Mouse (Mus musculus) left cerebral cortex, postnatal 14 days (tissue): ENCODE data around the gene Acat3. TPM values are rescaled to one million over a fixed set of nuclear protein-coding genes. Genes with fewer than 3 reads are reported as not detected.
A peak's percentile ranks its signal among the peaks of the same experiment; 100 is the strongest.
"Not testable (repeated sequence)": the region's sequence is repeated elsewhere in the genome, so short reads cannot be mapped to it uniquely, and the experiment has no call there.

Source experiments
- DNase-seq, 2 experiments: peaks; one replicate each; pipeline ENCODE4 v3.0.0; 2021 to 2022; ENCODE audit warnings: low spot score in 2 of 2, mixed read lengths in 1 of 2
- intact Hi-C: fragments of 180-260 bp; cut with DNase I; formaldehyde crosslinking; loops from one replicate; pipeline ENCODE4 v1.15.1; 2025
- long read RNA-seq, 2 experiments: library from polyadenylated mRNA; stranded (forward); transcript quantifications; one replicate each; pipeline ENCODE4 v2.0.0; 2021
- total RNA-seq, 2 experiments: library from RNA; stranded (reverse); gene quantifications; 2 replicates each; pipeline ENCODE4 v1.2.3; 2021

Gene Acat3
- total RNA-seq = 1 to 10 TPM; 2.1 to 2.9 TPM
- long read RNA-seq, experiment 1, partial matches to known transcripts = 0 of 4 reads
- long read RNA-seq, experiment 1, other reads (novel, unspliced or antisense) = 4 of 4 reads
- long read RNA-seq, experiment 2, partial matches to known transcripts = 0 of 1 reads
- long read RNA-seq, experiment 2, other reads (novel, unspliced or antisense) = 0 of 1 reads

DNA sequence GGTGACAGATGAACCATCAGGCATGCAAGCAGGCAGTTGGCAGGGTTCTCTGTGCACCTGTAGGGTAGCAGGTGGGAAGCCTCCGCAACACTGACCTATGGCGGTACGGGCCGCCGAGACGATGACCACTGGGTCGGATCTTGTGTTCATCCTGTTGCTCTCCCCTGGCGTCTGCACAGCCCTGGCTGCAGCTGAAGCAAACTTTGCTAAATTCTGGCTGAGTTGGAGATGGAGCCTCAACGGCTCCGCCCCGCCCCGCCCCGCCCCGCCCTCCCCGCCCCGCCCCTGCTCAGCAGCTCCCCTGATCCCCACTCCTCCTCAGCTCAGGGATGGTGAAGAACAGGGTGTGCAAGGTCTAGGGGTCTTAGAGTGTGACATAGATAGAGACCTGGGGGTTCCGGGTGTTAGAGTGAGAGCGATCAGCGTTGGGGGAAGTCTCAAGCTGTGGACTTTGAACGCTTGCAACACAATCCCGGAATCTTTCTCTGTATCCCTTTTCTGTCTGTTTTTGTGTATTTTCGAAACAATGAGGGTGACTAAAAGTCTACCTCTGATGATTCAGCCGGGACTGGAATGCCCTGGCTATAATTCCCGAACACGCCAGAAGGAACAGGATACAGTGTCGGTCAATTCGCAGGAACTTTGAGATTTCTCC lies at the start of gene Acat3:
Acat3 (minus strand) TSS at position 450 of the 655 bp plus-strand sequence.
- DNase-seq = no peak
- intact Hi-C loops = no loop called here

DNA sequence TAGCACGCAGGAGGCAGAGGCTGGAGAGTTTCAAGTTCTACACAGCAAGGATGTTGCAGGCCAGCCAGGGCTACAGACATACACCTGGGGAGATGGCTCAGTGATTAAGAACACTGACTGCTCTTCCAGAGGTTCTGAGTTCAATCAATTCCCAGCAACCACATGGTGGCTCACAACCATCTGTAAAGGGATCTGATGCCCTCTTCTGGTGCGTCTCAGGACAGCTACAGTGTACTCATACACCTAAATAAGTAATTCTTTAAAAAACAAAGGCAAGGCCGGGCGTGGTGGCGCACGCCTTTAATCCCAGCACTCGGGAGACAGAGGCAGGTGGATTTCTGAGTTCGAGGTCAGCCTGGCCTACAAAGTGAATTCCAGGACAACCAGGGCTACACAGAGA lies 47.7 kb upstream of the Acat3 start:
- DNase-seq, intact Hi-C loops: not testable (repeated sequence)

DNA sequence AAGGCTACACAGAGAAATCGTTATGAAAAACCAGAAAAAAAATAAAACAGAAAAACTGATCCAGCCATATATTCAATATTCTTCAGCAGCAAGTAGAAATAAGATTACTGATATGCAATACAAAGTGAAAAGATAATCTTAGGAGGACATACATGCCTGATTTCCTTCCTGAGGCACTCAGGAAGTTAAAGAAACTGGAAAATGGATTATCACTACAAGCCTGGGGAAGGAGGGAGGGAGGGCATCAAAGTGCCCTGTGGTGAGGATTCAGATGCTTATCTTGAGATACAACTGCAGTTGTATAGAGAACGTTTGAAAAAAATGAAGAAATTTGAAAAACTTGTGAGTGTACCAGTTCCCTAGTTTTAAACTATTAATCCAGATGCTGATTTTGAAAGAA lies 43.6 kb upstream of the Acat3 start:
- intact Hi-C loops = no loop called here
- DNase-seq = no peak

DNA sequence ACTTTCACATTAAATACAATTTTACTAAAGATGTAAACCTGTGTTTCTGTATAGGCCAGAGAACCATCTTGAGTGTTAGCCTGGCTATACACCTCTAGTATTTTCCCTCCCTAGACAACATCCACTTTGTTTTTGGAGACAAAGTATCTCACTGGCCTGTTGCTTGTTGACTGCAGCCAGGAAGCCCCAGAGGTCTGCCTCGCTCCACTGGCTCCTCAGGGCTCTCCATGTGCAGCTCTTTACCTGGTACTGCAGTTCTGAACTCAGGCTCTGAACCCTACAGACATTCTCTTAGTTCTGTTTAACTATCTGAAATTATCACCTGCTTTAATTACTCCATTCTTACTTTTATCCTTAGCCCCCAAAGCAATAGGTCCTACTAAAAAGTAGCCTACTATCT lies 38.1 kb upstream of the Acat3 start:
- intact Hi-C loops = no loop called here
- no peak for DNase-seq

DNA sequence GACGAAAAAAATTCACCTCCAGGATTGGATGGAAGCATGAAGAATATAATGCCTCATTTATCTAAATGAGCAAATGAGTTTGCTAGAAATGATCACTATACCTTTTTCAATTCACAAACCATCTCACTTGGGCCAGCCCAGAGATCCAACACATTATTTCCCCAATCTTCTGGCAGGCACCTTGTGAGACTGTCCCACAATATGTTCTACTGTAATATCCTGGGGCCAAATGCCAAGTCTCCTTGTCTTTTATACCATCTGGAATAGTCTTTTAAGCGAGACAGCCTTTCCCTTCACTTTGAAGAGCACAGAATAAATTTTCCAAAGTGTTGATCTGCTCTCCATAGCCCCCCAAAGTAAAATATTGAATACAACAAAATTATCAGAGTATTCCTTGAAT lies 33.5 kb upstream of the Acat3 start:
- DNase-seq = no peak
- intact Hi-C loops = no loop called here

DNA sequence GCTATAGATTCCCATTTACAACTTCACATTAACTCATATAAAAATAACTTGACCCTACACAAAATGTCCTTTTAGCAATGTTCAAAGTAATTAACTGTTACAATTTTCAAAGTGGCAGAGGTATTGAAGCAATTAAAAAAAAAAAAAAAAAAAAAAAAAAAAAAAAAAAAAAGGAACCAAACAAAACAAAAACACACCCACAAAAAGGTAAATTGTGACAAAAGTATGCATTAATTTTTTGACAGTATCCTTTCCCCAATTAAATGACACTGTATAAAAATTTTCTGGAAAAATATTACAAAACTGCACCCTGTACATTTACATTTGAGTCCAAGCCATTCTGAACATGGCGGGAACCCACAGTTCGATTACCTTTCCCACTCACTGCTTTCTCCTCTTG lies 26.8 kb upstream of the Acat3 start:
- intact Hi-C loops = no loop called here
- DNase-seq = no peak

DNA sequence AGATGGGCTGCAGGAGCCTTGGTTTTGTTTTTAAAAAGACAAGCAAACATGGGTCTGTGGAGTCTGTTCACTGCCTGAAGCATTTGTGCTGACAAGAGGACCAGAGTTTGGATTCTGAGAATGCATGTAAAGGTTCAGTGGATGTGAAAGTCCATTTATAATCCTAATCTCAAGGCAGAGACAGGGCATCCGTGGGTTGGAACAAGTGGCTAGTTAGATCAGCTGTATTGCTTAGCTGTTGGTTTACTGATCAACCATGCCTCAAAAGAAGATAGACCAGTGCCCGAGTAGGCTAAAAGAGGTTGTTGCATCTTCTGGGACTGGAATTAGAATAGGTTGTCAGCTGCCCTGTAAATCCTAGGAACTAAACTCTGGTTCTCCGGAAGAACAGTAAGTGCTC lies 23.1 kb upstream of the Acat3 start:
- no peak for DNase-seq
- intact Hi-C loops = no loop called here

DNA sequence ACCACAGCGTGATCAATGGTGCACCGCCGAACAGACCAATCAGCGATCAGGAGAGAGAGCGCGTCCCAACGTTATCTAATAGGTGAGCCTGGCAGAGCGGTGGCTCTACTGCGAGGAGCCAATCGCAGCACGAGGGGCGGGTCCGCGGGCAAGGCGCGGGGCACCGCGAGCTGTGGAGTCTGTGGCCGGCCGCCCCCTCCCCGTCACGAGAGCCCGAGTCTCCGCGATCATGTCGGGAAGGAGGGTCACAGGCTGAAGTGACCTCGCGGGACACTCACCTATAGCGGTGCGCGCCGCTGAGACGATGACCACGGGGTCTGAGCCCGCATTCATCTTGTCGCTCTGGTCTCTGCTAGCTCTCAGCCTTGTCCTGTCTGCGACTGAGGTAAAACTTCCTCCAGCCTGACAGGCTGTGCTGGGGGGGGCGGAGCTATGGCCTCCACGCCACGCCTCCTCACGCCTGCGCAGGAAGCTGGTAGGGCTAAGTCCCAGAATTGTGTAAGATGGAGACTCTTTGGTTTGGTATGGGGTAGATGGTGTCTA lies 20.0 kb upstream of the Acat3 start, which contains the start of gene Acat2:
Acat2 (minus strand) TSS at position 417 of the 543 bp plus-strand sequence.
- intact Hi-C loops = loop anchor here (2.0 kb wide), 1 partner anchor 44 kb away; the partner anchor contains the start of gene Mrpl18
- DNase-seq = peak; percentile 96 to 98

DNA sequence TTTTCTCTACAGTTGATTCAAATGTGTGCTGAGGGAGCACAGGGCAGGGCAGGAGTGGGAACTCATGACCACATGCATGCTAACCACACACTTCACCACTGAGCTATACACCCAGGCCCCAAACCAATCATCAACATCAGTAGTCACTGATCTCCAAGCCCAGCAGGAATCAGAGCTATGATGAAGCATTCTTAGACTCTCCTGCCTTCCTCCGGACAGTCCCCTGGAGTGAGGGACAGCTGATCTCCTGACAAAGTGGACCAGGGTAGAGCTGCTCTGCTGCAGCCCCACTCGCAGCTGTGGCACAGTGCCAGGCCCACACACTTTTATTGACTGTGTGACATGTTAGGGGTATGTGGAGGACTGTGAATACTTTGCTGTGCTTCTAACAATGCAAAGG lies 19.0 kb upstream of the Acat3 start:
- intact Hi-C loops, DNase-seq: not testable (repeated sequence)

DNA sequence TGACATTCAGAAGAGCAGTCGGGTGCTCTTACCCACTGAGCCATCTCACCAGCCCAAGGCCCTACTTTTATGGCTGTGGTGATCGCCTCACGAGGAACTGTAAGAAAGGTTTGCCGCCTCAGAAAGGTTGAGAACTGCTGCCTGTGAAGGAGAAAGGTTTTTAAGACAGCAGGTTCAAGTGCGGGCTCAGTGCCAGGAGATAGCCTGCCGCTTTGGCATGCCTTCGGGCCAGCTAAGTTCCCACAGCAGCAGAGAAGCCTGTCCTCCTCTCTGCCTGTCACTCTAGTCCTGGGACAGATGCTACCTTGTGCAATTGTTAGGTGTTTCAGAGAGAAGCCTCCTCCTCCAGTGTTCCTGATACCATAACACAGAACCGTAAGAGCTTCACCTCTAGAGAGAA lies 16.3 kb upstream of the Acat3 start:
- intact Hi-C loops = no loop called here
- DNase-seq = no peak

DNA sequence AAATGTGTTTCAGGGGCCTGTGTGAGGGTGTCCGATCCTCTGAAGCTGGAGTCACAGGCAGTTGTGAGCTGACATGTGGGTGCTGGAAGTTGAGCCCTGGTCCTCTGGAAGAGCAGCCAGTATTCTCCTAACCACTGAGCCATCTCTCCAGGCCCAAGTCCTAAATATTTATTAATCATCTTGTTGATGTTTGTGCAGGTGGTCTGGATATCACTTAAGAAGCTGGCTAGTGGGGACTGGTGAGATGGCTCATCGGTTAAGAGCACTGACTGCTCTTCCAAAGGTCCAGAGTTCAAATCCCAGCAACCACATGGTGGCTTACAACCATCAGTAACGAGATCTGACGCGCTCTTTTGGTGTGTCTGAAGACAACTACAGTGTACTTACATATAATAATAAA lies 9.3 kb upstream of the Acat3 start:
- intact Hi-C loops = no loop called here
- no peak for DNase-seq

DNA sequence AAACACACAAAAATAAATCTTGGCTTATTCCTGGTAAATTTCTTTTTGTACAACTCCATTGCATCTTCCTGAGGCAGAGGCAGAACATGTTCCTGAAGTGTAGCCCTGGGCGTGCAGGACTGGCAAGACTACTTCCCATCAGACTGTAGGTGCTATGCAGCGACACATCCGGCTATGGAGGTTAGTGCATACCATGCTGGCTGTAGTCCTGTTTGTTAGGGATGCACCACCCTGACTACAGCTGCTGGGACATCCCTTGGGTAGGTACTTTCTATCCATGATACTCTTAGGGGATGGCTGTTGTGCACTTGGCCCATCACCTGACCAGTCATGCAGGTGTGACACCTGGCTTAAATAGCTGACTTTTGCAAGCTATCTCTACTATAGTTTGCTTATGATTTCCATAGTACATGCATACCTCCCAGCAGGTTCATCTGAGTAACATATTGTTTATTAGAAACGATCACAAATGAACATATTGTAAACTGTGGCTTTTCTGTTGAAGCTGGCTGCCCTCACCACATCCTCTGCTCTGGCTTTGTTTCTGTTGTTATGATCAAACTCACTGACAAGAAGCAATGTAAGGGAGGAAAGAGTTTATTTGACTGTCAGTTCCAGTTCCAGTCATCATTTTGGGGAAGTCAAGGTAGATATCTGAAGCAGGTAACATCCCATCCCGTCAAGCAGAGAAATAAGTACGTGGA lies 2.2 kb upstream of the Acat3 start:
- DNase-seq = no peak

DNA sequence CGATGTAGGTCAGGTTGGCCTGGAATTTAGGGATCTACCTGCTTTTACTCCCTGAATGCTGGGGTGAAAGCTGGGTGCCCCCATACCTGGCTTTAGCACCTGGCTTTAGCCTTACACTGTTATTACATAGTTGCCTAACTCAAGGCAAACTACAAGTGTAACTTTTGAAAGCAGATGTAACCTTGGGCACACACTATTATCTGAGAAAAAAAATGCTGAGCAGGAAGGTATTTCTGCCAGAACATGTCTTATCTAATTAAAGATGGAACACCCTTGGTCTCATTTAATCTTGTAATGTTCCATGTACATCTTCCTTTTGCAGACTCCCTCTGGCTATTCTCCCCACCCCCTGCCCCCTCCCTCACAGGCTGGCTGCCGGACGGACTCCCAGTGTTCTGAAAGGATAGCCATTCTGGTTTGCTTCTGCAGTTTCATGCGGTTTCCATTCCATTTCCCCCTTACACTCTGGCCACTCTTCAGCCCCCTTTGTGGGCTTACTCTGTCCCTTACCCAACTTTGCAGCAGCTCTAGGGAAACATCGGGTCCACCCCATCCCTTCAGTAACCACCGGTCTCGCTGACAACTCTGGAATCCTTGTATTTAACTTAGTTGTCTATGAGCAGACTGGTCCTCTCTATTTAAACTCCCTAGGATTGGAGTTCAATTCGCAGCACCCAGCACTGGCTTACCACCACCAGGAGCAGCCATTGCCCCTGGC lies 1.3 kb upstream of the Acat3 start:
- no peak for DNase-seq
- intact Hi-C loops = no loop called here

More for the DNA sequence above, 2.2 kb upstream of the Acat3 start:
- intact Hi-C loops = no loop called here

DNA sequence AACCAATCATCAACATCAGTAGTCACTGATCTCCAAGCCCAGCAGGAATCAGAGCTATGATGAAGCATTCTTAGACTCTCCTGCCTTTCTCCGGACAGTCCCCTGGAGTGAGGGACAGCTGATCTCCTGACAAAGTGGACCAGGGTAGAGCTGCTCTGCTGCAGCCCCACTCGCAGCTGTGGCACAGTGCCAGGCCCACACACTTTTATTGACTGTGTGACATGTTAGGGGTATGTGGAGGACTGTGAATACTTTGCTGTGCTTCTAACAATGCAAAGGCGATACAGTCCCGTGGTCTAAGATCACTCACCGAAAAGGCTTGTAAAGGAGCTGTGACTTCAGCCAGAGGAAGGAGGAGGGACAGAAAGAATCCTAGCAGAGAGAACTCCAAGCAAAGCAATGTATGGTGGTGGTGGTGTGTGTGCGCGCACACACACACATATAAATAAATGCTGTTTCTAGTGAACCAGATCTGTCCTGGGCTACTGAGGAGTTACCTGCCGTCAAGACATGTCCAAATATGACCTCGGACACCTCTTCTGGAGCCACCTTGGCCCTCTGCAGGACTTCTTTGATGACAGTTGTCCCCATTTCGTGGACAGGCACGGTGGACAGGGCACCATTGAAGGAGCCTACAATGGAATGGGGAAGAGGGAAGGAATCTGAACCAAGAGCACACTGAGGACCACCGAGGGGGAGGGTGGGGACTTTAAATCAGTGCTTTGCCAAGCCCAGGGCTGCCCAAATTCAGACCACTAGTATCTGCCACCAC lies 837 bp downstream of the Acat3 start:
- intact Hi-C loops, DNase-seq: not testable (repeated sequence)

DNA sequence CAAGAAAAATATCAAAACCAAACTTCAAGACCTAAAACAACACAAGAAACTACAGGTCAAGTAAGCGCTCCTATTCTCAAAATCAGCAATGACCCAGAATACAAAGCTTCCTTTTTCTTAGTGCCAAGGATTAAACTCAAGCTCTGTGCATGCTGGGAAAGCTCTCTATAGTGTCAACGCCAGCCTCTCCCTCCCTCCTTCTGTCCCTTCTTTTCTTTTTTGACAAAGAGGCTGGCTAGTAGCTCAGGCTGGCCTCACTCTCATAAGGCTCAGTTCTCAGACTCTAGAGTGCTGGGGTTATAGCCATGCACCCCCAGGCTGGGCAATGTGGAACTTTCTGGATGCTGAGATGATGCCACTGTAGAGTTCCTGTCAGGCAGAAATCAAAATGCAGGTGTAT lies 2.3 kb downstream of the Acat3 start:
- intact Hi-C loops = no loop called here
- DNase-seq = no peak

DNA sequence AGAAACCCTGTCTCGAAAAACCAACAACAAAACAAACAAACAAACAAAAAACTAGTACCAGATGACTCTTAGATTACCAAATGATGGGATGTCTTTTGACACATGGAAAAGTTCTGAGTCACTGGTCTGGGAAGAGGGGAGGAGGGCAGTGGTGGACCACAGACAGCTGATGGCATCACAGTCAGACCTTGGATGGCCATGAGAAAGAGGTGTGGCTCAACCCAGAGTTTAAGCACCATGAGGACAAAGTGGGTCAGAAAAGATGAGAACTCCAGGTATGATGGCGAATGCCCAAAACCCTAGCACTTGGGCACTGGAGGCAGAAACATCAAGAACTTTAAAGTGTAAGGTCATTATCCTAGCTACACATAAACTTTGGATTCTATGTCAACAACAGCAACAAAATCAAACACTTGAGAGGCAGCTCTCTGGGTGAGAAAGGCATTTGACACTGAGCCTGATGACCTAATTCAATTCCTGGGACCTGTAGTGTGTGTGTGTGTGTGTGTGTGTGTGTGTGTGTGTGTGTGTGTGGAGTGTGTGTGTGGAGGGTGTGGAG lies 2.9 kb downstream of the Acat3 start:
- intact Hi-C loops = no loop called here
- DNase-seq = no peak

DNA sequence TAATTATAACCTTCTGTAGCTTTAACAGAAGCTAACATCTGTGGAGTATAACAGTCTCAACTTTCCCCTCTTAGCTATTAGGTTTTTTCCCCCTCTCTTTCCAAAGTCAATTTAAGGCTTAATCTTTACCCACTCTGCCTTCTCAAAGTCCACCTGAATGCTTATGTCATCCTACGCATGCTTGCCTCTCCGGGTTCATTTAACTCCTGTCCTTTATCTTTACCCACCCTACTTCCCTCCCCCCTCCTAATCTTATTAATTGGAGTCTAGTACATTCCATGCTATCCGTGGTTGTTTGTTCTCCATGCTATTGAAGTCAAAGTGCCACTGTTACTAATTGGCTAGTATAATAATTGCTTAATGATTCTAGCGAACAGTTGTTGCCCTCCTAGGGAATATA lies 4.7 kb downstream of the Acat3 start:
- DNase-seq = no peak
- intact Hi-C loops = no loop called here

DNA sequence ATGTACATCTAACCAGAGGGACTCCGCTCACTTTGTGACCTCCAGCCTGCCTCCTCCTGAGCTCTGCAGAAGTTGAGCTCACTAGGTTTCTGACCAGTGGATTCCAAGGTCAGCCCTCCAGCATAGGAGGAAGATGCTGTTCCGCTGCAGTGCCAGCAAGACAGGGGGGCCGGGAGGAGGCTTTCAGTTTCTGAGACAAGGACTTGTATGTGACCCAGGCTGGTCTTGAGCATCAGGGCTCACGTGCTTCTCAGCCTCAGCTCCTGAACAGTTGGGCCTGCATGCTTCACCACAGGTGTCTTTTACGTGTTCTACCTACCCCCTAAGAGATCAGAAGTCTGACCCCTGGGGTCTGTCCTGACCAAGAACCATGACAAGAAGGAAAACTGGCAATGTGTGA lies 8.8 kb downstream of the Acat3 start:
- DNase-seq, intact Hi-C loops: not testable (repeated sequence)

DNA sequence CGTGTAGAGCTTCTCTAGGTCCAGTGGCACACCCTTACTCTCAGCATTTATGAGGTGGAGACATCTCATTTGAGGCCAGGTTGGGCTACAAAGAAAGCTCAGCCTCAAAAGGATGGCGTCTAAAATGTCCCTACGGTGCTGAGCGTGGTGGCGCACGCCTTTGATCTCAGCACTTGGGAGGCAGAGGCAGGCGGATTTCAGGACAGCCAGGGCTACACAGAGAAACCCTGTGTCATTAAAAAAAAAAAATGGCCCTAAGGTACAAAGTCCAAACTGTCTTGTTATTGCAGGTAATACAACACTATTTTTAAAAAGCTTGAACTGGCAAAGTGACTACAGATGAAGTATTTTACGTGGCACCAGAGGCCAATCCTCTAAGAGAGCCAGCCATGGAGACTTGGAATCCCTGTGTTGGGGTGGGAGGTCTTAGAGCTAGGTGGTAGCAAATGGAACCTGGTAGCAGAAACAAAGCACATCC lies 14.7 kb downstream of the Acat3 start:
- intact Hi-C loops = no loop called here
- DNase-seq = no peak
